Mouse (Mus musculus) midbrain, postnatal 0 days (tissue): ENCODE results near the gene Abat. TPM values are rescaled to one million over a fixed set of nuclear protein-coding genes. Genes with fewer than 3 reads are reported as not detected.

Source experiments
- ATAC-seq: fragments of 200-750 bp; cut with Nextera tagmentation; 2 replicates; pipeline ENCODE4 v1.8.0; 2017; ENCODE audit warnings: moderate number of reproducible peaks, mild to moderate bottlenecking, moderate TSS enrichment, moderate library complexity; ENCODE audit not compliant: low FRiP score
- DNase-seq: peaks from one replicate; pipeline ENCODE4 v3.0.0-alpha.2; 2015; ENCODE audit warnings: low spot score
- H3K27ac ChIP-seq: fragments of 300-500 bp; sonication (generic); 2 replicates; pipeline ENCODE4 v1.5.1; 2014; ENCODE audit warnings: low read depth, mild to moderate bottlenecking, low read length, mixed read lengths
- H3K27me3 ChIP-seq: fragments of 300-500 bp; sonication (generic); 2 replicates; pipeline ENCODE4 v1.6.1; 2014; ENCODE audit warnings: low read length, control low read depth, mixed read lengths; ENCODE audit not compliant: insufficient read depth
- H3K36me3 ChIP-seq: fragments of 300-500 bp; sonication (generic); 2 replicates; pipeline ENCODE4 v1.6.1; 2014; ENCODE audit warnings: low read length, control low read depth, mixed read lengths; ENCODE audit not compliant: insufficient read depth
- H3K4me1 ChIP-seq: fragments of 300-500 bp; sonication (generic); 2 replicates; pipeline ENCODE4 v1.6.1; 2014; ENCODE audit warnings: mild to moderate bottlenecking, control low read depth, antibody characterized with exemption, low read length, mixed read lengths; ENCODE audit not compliant: insufficient read depth
- H3K4me2 ChIP-seq: fragments of 300-500 bp; sonication (generic); 2 replicates; pipeline ENCODE4 v1.6.1; 2014; ENCODE audit warnings: low read depth, mild to moderate bottlenecking, low read length, mixed read lengths; ENCODE audit not compliant: poor library complexity, severe bottlenecking
- H3K4me3 ChIP-seq: fragments of 300-500 bp; sonication (generic); 2 replicates; pipeline ENCODE4 v1.5.1; 2014; ENCODE audit warnings: low read depth, mild to moderate bottlenecking, low read length, moderate library complexity
- H3K9ac ChIP-seq: fragments of 300-500 bp; sonication (generic); replicated peaks from 2 replicates; pipeline ENCODE4 v1.6.1; 2014; ENCODE audit warnings: mild to moderate bottlenecking, low read length, moderate library complexity, mixed read lengths; ENCODE audit not compliant: poor library complexity, severe bottlenecking
- H3K9me3 ChIP-seq: fragments of 300-500 bp; sonication (generic); 2 replicates; pipeline ENCODE4 v1.6.1; 2016; ENCODE audit warnings: low read length, control low read depth
- CTCF ChIP-seq: IDR thresholded peaks from 2 replicates; pipeline ENCODE4 v1.5.1; 2016; ENCODE audit warnings: antibody characterized with exemption, mild to moderate bottlenecking
- WGBS: fragments of 180-500 bp; shearing (Covaris S2); extraction: QIAGEN DNeasy Blood & Tissue Kit; methylation state at CpG from one replicate; pipeline ENCODE4 v1.1.7; 2014; 5-methylcytosine and 5-hydroxymethylcytosine counted together
- polyA plus RNA-seq: library from polyadenylated mRNA; unstranded; fragments of >200 nt; fragmentation: Nextera tagmentation; extraction: Ambion mirVana; gene quantifications from 2 replicates; pipeline ENCODE4 v1.2.1, GENCODE M21; 2015
- total RNA-seq: library from RNA; depleted of rRNA; stranded (reverse); fragments of >200 nt; gene quantifications from 2 replicates; pipeline ENCODE4 v1.2.3, GENCODE M21; 2014

Abat gene
- total and polyA plus RNA-seq, 2 experiments from 2014 or later = 89.4 to 137 TPM

GRCm38 (mm10) chr16:8573041-8573440 lies 59.8 kb downstream of the Abat start:
- H3K4me1 ChIP-seq = no peaks in the 10 kb centered on the region
- no peak overlapping the region for H3K4me2 ChIP-seq
- H3K9me3 ChIP-seq = no peaks in the 10 kb centered on the region
- H3K27me3 ChIP-seq = no peaks in the 10 kb centered on the region
- no peak for TF ChIP-seq CTCF
- peaks cover 8% of the 10 kb centered on the region for H3K36me3 ChIP-seq
- no peak for ATAC-seq
- H3K27ac ChIP-seq = no peak overlapping the region
- no peak overlapping the region for H3K9ac ChIP-seq
- no peak overlapping the region for H3K4me3 ChIP-seq
- no peak for DNase-seq
- WGBS = 74% methylated on average over 4 of the region's 4 CpGs

- Histone ChIP-seq H3K4me3 (no peak overlapping the region), H3K9ac (no peak overlapping the region), H3K36me3 (peaks cover 8% of the 10 kb centered on the region), H3K27ac (no peak overlapping the region), H3K4me2 (no peak overlapping the region), H3K4me1 (no peaks in the 10 kb centered on the region), H3K9me3 (no peaks in the 10 kb centered on the region), H3K27me3 (no peaks in the 10 kb centered on the region)
- TF ChIP-seq CTCF = no peak
- no peak for ATAC-seq
- DNase-seq = no peak
- 44% methylated on average over 3 of the region's 3 CpGs for WGBS
Observed at GRCm38 (mm10) chr16:8573751-8574150, 60.5 kb downstream of the Abat start.

- DNase-seq = no peak
- Histone ChIP-seq H3K9me3 (no peaks in the 10 kb centered on the region), H3K27ac (no peak overlapping the region), H3K4me1 (no peaks in the 10 kb centered on the region), H3K27me3 (no peaks in the 10 kb centered on the region), H3K4me3 (no peak overlapping the region), H3K4me2 (no peak overlapping the region), H3K36me3 (peaks cover 8% of the 10 kb centered on the region), H3K9ac (no peak overlapping the region)
- 91% methylated on average over 11 of the region's 11 CpGs for WGBS
- no peak for TF ChIP-seq CTCF
- ATAC-seq = no peak
Observed at GRCm38 (mm10) chr16:8574316-8574715, 61.1 kb downstream of the Abat start.

- 76% methylated on average over 3 of the region's 3 CpGs for WGBS
- no peak for TF ChIP-seq CTCF
Observed at GRCm38 (mm10) chr16:8576111-8576510, 62.9 kb downstream of the Abat start.

DNA sequence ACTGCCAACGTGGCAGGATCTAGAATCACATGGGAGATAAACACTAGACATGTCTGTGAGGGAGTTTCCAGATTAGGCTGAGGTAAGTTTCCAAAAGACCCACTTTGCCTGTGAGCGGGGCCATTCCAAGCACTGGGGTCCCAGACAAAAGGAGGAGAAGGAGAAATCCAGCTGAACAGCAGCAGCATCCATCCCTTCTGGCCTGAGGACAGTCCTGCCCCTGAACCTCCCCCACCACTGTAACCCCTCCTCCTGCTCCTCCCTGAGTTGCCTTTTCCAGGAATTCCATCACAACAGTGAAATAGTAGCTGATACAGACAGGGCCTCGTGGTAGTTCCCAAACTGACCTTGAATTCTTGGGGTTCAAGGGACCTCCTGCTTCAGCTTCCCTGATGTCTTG lies 63.7 kb downstream of the Abat start:
- Histone ChIP-seq H3K4me1 (no peaks in the 10 kb centered on the region), H3K4me3 (no peak overlapping the region), H3K36me3 (peaks cover 8% of the 10 kb centered on the region), H3K27ac (no peak overlapping the region), H3K9me3 (no peaks in the 10 kb centered on the region), H3K27me3 (no peaks in the 10 kb centered on the region), H3K9ac (no peak overlapping the region), H3K4me2 (no peak overlapping the region)
- no peak for ATAC-seq
- no peak for TF ChIP-seq CTCF
- WGBS = 78% methylated on average over 3 of the region's 3 CpGs
- DNase-seq = no peak

More at GRCm38 (mm10) chr16:8576111-8576510, 62.9 kb downstream of the Abat start:
- Histone ChIP-seq H3K27ac (no peak overlapping the region), H3K9ac (no peak overlapping the region), H3K4me2 (no peak overlapping the region), H3K27me3 (no peaks in the 10 kb centered on the region), H3K4me3 (no peak overlapping the region), H3K36me3 (peaks cover 8% of the 10 kb centered on the region), H3K9me3 (no peaks in the 10 kb centered on the region), H3K4me1 (no peaks in the 10 kb centered on the region)
- DNase-seq = no peak
- ATAC-seq = no peak

DNA sequence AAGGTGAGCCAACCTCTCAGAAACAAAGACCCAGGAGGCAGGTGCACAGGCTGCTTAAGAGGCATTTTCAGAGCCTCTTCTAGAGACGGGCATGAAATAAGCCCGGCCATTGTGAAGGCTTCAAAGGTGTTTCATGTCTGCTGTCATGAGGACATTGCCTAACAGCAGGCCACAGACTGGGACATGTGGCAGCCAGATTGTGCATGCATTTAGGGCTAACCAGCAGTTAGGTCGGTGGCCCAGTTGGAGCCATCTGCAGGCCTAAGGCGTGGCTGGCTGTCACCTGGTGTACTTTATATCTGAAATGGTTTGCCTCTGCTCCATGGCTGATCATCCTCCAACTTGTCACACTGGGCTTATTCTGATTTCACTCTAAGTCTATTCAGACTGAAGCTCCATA lies 65.1 kb downstream of the Abat start:
- ATAC-seq = no peak
- Histone ChIP-seq H3K9ac (no peak overlapping the region), H3K36me3 (peaks cover 17% of the 10 kb centered on the region), H3K4me2 (no peak overlapping the region), H3K4me1 (no peaks in the 10 kb centered on the region), H3K27me3 (no peaks in the 10 kb centered on the region), H3K27ac (no peak overlapping the region), H3K4me3 (no peak overlapping the region), H3K9me3 (no peaks in the 10 kb centered on the region)
- DNase-seq = no peak
- WGBS = 67% methylated on average over 4 of the region's 4 CpGs
- TF ChIP-seq CTCF = no peak
